Mouse (Mus musculus) left cerebral cortex, postnatal 36 days (tissue): ENCODE measurements at regions not wholly inside any gene's neighbourhood (a gene's known extent, or its start where the extent isn't known, plus 50 kb on each side); places are given as distances from the start of the nearest gene placed in this dataset.

Experiments used
- DNase-seq, 2 experiments: peaks; one replicate each; pipeline ENCODE4 v3.0.0; 2021 to 2022; ENCODE audit warnings: low spot score in 2 of 2, mixed read lengths in 1 of 2
- intact Hi-C: fragments of 180-260 bp; cut with DNase I; formaldehyde crosslinking; loops from one replicate; pipeline ENCODE4 v1.15.1; 2025

DNA sequence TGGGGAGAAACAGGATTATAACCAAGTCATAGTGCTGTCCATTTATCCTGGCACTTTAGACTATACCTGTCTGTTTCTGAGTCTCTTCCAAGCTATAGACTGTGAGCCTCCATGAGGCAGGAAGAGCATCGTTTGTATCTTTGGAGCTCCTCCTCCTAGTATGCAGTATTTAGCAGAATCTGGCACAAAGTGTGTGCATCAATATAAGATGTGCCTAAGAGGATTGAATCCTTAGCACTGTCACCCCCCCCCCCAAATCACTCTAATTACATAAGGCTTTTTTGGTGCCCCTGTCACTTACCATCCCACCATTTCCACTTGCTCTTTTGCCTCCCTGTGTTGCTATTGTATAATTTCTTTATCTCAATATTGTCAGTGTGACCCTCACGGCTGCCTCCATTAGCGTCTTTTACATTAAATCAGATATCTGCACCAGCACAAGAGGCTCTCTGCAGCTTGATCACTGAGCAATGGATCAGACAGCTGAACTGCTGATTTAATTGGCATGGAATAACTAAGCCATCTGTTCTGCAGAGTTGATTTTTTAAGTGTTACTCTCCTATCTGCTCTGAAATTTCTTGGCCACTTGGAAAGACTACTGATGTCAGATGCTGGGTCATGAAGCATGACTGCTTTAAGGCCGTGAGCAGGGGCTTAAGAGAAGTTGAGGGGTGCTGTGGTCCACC is 85.8 kb upstream of the Hs3st4 start:
- no peak for DNase-seq
- intact Hi-C loops = no loop called here

DNA sequence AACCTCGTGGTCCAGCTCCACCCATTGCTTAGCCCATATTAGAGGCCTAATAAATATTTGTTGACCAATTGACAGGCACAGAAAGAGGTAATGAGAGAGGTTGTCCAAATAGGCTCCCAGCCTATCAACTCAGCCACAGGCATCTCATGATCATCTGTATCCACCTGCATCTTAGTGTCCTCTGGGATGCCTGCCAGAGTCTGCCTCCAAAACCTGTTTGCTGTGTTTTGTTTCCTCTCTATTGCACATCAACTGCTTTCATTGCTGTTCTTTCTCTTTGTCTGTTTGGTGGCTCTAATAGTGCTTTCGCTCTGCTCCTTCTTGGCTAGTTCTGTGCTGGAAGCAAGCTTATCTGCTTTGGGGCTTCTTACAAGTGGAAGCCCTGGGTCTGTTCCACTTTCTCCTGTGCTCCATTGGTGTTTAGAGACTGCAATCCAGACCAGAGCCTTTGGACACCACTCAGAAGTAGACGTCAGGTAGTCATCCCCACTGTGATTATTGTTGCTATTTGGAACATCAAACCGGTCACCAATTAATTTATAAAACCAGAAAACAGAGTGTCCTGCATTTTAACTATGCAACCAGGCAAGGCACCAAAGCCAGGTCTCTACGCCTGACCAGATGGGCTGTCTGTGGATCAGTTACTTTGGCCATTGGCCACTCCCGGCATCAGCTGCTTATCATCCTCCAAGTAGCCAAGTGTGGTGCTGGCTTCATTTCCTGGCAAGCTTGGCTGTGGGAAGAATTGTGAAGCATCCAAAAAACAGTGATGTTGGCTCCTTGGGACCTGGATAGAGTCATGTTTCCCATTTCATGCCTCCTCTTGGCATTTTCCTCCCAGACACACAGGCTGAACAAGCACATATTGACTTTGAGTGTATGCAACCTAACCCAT is 74.5 kb upstream of the Hs3st4 start:
- DNase-seq = peak in 1 of 2 experiments; percentile 6
- intact Hi-C loops = no loop called here

DNA sequence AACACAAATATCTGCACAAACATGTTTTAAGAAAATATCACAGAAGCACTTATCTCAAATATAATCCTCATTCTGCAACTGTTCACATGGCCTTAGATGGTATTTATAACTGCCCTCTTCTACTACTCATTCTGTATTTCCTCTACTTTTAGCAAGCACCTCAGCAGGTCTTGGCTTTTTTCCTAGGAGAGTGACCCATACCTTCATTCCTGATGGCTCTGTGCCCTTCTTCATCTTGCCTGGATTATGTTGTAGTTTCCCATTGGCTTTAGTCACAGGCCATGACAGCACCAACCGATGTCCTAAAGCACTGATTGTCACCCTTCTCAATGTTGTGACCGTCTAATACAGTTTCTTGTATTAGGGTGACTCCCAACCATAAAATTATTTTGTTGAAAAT is 61.2 kb upstream of the Hs3st4 start:
- intact Hi-C loops = no loop called here

DNA sequence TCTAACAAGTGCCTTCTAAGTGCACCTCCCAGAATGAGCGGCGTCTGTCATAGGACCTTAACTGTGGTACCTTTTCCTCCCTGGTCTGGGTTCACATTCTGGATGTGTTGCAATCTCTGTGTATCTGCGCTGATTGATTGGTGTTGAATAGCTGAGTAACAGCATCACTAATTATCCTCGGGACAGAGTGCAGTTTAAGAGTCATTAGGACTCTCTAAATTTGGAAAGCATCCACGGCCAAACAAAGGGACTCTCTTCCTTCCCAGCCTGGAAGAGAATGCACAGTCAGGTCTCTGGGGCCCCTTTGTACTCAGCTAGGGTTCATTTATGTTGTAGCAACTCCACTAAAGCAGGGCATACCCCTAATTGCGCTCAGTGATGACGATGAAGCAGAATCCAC is 50.2 kb upstream of the Hs3st4 start:
- intact Hi-C loops = no loop called here
- no peak for DNase-seq

More for the DNA sequence above, 61.2 kb upstream of the Hs3st4 start:
- no peak for DNase-seq
